Mouse (Mus musculus) midbrain, embryonic 12.5 days (tissue): ENCODE measurements around the gene Gtf2a1l. TPM values are rescaled to one million over a fixed set of nuclear protein-coding genes. Genes with fewer than 3 reads are reported as not detected.

Experiments
- ATAC-seq: fragments of 200-750 bp; cut with Nextera tagmentation; 2 replicates; pipeline ENCODE4 v1.8.0; 2017; ENCODE audit warnings: low read depth, moderate TSS enrichment, moderate library complexity; ENCODE audit not compliant: low FRiP score
- H3K27ac ChIP-seq: fragments of 300-500 bp; sonication (generic); replicated peaks from 2 replicates; pipeline ENCODE4 v1.5.1; 2016; ENCODE audit warnings: mild to moderate bottlenecking
- H3K27me3 ChIP-seq: fragments of 300-500 bp; sonication (generic); 2 replicates; pipeline ENCODE4 v1.6.1; 2016; ENCODE audit warnings: mild to moderate bottlenecking
- H3K36me3 ChIP-seq: fragments of 300-500 bp; sonication (generic); 2 replicates; pipeline ENCODE4 v1.6.1; 2016
- H3K4me1 ChIP-seq: fragments of 300-500 bp; sonication (generic); 2 replicates; pipeline ENCODE4 v1.6.1; 2016
- H3K4me2 ChIP-seq: fragments of 300-500 bp; sonication (generic); replicated peaks from 2 replicates; pipeline ENCODE4 v1.6.1; 2016; ENCODE audit warnings: mild to moderate bottlenecking, moderate library complexity
- H3K4me3 ChIP-seq: fragments of 300-500 bp; sonication (generic); 2 replicates; pipeline ENCODE4 v1.5.1; 2016; ENCODE audit warnings: mild to moderate bottlenecking
- H3K9ac ChIP-seq: fragments of 300-500 bp; sonication (generic); replicated peaks from 2 replicates; pipeline ENCODE4 v1.6.1; 2016; ENCODE audit warnings: mild to moderate bottlenecking, moderate library complexity
- H3K9me3 ChIP-seq: fragments of 300-500 bp; sonication (generic); 2 replicates; pipeline ENCODE4 v1.6.1; 2016; ENCODE audit warnings: mild to moderate bottlenecking
- WGBS: fragments of 180-500 bp; shearing (Covaris S2); methylation state at CpG from one replicate; pipeline ENCODE4 v1.1.7; 2016; 5-methylcytosine and 5-hydroxymethylcytosine counted together
- polyA plus RNA-seq: library from polyadenylated mRNA; unstranded; fragments of >200 nt; fragmentation: Nextera tagmentation; extraction: Ambion mirVana; gene quantifications from 2 replicates; pipeline ENCODE4 v1.2.1, GENCODE M21; 2016

Gtf2a1l gene
- polyA plus RNA-seq, 1 experiment from 2014 or later: 0.64 TPM

DNA sequence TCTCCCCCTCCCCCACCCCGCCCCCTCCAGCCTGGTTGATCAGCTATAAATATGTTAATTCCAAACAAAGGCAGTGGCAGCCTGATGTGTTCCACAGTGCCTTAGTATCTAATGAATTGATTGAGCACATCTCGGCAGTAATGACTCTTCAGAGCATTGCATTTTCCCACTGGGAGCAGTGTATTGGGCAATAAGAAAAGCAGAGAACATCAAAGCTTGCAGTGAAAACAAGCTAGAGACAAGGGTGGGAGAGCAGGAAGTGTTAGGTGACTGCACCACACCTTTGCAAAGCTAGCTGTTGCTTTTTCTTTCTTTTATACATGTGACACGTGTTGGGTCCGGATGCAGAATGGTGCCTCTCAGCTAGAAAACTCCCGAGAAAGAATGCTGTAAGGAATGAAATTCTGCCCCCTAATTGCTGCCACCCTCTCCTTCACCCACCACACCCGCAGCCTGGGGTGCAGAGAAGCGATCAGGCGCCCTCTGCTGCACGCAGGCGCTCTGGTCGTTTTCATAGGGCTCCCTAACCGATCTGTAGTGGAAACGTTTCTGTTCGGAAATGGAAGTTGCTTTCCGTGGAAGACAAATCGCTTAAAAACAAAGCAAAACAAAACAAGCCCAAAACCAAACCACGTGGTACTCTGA, 84.5 kb downstream of the Gtf2a1l start:
- peaks cover 33% of the 10 kb centered on the region for H3K27me3 ChIP-seq
- H3K9me3 ChIP-seq: no peaks in the 10 kb centered on the region
- H3K27ac ChIP-seq: 0 out of 2 replicates have a peak overlapping the region, but pooled peaks have one; percentile 6
- WGBS: 11% methylated on average over 17 of the region's 17 CpGs
- no peak overlapping the region for H3K4me3 ChIP-seq
- no peaks in the 10 kb centered on the region for H3K36me3 ChIP-seq
- H3K4me2 ChIP-seq: peak overlapping the region; percentile 20
- H3K9ac ChIP-seq: no peak overlapping the region
- peak; percentile 39 for ATAC-seq
- H3K4me1 ChIP-seq: peaks cover 45% of the 10 kb centered on the region

DNA sequence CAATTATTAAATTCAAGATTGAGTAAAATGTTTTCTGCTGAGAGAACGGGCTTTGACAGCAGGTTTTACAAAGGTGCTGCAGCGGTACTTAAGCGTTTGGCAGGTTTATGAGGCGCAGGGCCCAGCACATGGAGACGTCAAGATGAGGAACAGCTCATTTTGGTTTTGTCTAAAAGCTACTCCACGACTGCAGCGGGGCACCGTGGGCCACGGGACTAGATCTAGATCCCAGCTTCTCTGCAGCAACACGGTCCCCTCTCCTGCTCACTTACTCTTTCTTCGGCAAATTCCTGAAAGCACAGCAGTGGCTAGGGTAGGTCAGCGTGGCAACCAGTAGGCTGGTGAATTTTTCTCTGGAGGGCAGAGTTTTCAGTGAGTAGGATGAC, 85.0 kb downstream of the Gtf2a1l start:
- H3K36me3 ChIP-seq: no peaks in the 10 kb centered on the region
- no peak for ATAC-seq
- no peaks in the 10 kb centered on the region for H3K9me3 ChIP-seq
- no peak overlapping the region for H3K4me3 ChIP-seq
- WGBS: 53% methylated on average over 12 of the region's 12 CpGs
- H3K27ac ChIP-seq: 0 out of 2 replicates have a peak overlapping the region, but pooled peaks have one; percentile 6
- peaks cover 33% of the 10 kb centered on the region for H3K27me3 ChIP-seq
- peak overlapping the region; percentile 20 for H3K4me2 ChIP-seq
- H3K9ac ChIP-seq: no peak overlapping the region
- H3K4me1 ChIP-seq: peaks cover 50% of the 10 kb centered on the region

DNA sequence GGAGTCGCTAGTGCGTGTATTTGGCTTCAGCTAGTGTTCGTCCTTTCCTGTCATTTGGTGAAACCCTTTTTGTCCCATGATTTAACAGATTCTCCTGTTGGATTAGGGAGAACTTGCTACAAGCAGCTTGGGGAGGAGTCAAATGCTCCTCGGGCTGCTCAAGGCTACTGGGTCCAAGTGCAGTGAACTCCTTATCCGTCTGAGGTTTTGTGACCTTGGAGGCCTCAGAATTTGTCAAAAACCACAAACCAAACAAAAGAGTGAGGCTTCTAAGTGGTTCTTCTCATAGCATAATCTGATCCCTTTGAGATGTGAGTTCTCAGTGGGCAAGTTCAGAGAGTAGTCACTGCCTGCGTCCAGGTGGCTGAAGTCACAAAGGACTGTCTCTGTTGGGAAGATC, 87.3 kb downstream of the Gtf2a1l start:
- 62% methylated on average over 6 of the region's 6 CpGs for WGBS
- H3K27me3 ChIP-seq: peaks cover 44% of the 10 kb centered on the region

DNA sequence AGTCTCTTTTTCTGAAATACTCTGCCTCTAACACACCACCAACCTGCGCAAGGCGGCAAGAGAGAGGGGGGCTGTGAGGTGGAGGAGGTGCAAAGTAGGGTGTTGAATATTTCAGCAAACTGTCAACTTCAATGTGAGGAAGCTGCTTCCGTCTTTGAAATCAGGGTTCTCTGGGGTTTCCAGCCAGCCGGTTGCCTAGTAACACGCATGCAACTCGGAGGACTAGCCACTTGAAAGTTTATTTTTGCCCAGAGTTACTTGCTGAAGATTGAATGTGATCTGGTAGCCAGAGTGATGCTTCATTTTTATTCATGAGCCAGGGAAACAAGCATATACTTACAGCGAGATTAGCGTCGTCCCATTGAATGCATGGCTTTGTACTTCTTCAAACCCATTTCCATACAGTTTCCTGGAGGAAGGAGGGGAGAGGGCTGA, 89.6 kb downstream of the Gtf2a1l start:
- H3K4me1 ChIP-seq: peaks cover 51% of the 10 kb centered on the region
- H3K27me3 ChIP-seq: peaks cover 60% of the 10 kb centered on the region

More for the DNA sequence above, 87.3 kb downstream of the Gtf2a1l start:
- no peak overlapping the region for H3K4me2 ChIP-seq
- no peak overlapping the region for H3K9ac ChIP-seq
- ATAC-seq: no peak
- peaks cover 54% of the 10 kb centered on the region for H3K4me1 ChIP-seq
- no peak overlapping the region for H3K27ac ChIP-seq
- no peaks in the 10 kb centered on the region for H3K36me3 ChIP-seq
- no peaks in the 10 kb centered on the region for H3K9me3 ChIP-seq
- no peak overlapping the region for H3K4me3 ChIP-seq

DNA sequence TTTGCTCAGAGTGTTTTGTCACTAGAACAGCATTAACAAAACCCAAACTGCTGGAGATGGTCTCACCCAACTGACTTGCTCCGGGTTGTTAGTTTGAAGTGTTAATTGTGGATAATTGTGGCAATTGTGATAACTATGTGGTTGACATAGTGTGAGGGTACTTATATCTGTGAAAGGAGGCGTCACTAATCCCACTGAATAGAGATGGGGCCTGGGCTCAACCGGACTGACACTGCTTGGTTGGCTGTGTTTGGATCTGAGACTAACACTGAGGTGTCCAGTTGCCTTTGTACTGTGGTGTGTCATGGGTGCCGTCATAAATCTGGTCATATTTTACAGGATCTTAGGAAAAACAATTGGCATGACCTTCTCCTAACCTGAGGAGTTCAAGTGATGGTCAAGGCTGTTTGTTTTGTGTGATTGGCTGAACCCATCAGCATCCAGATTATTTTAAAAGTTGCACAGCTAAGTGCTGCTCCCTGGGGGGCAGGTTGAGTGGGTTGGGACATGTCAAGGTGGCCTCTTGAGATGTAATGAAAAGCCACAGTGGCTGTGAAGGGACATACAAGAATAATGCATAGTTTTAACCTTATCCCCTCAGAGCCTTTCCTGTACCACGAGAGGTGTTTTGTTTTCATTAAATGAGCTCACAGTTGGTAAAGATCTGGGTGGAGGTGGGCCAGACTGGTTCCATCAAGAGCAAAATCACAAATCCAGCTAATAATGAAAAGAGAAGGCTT, 95.1 kb downstream of the Gtf2a1l start:
- Histone ChIP-seq H3K4me2 (no peak overlapping the region), H3K9ac (no peak overlapping the region), H3K9me3 (peaks cover 3% of the 10 kb centered on the region; the same call in 1 of the 2 replicates), H3K4me1 (peaks cover 26% of the 10 kb centered on the region), H3K36me3 (no peaks in the 10 kb centered on the region), H3K4me3 (no peak overlapping the region), H3K27me3 (peaks cover 37% of the 10 kb centered on the region), H3K27ac (no peak overlapping the region)
- peak; percentile 62 for ATAC-seq
- WGBS: 21% methylated on average over 5 of the region's 5 CpGs

More for the DNA sequence above, 89.6 kb downstream of the Gtf2a1l start:
- Histone ChIP-seq H3K4me2 (peak overlapping the region; percentile 28), H3K4me3 (no peak overlapping the region), H3K9ac (no peak overlapping the region), H3K36me3 (no peaks in the 10 kb centered on the region), H3K27ac (peak overlapping the region; percentile 73), H3K9me3 (no peaks in the 10 kb centered on the region)
- WGBS: 7% methylated on average over 9 of the region's 9 CpGs
- peak; percentile 83 for ATAC-seq

DNA sequence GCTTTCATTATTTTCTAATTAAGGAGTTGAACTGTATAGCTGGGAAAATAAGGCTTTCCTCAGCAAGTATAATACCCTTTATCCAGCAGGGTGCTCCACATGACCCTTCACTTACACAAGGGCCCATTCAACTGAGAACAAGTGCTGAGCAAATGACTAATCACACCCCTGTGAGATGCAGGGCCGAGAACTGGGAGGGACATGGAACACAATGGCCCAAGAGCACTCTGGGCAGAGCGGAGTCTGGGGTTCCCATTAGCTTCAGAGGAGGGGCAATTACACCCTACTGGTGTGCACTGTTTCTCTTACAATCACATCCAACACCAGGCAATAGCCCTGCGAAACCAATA, 95.7 kb downstream of the Gtf2a1l start:
- no peak overlapping the region for H3K9ac ChIP-seq
- H3K4me1 ChIP-seq: peaks cover 23% of the 10 kb centered on the region
- H3K4me3 ChIP-seq: no peak overlapping the region
- 18% methylated on average over 3 of the region's 3 CpGs for WGBS
- H3K4me2 ChIP-seq: no peak overlapping the region
- peaks cover 3% of the 10 kb centered on the region; the same call in 1 of the 2 replicates for H3K9me3 ChIP-seq
- H3K27ac ChIP-seq: no peak overlapping the region
- no peaks in the 10 kb centered on the region for H3K36me3 ChIP-seq
- peak; percentile 83 for ATAC-seq
- peaks cover 36% of the 10 kb centered on the region for H3K27me3 ChIP-seq

Other genes with a start within 250 kb of the Gtf2a1l start
- 12.9 and 13.2 TPM in 2 replicates for gene Foxn2, start 227.9 kb upstream of the Gtf2a1l start, polyA plus RNA-seq
- gene Ppp1r21, start 138.5 kb upstream of the Gtf2a1l start, polyA plus RNA-seq: 24.2 and 24.5 TPM in 2 replicates
- 1.6 and 2.7 TPM in 2 replicates for gene Ston1, start 71.0 kb upstream of the Gtf2a1l start, polyA plus RNA-seq
- gene Lhcgr, start 123.3 kb downstream of the Gtf2a1l start, polyA plus RNA-seq: 0.19 and 0.22 TPM in 2 replicates